ENCODE assay signal across 15 mouse cellular contexts in the genomic region with DNA sequence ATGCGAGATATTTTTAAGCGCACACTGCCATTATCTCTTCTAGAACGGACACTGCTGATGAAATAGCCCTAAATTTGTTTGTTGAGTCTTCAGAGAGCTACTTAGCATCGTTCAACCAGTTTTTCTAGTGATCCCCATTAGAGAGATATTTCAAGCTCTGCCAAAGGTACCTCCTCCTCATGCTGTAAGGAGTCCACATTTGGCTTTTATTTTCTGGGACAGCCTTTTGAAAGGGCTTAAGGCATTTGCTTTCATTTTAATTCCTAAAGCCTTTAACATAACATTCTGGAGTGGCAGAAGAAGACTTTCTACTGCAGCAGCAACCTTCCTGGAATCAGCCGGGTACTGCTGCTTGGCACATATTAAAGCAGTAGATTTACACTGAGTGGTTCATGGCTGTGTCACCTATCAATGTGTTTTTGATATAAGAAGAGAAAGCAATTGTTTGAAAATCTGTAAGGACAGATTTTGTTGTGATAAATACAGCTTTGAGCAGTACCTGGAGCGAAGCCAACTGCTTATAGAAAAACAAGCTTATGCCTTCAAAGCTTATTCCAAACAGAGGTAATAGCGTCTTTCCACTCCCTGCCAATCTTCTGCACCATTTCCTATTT.
DNase-seq lines count a peak whose midpoint lies in the region; ATAC-seq and TF ChIP-seq lines count a peak whose summit lies in the region.
"Had no signal": no experiment of that assay in that cellular context is flagged by ENCODE, and none has a peak within 500 bp of the region (broad histone marks: within the 10 kb centered on the region; RNA-seq: fewer than 3 reads in every experiment).

No protein-coding gene starts in this region.

- 0 out of 2 replicates have a peak, but pooled peaks cover 3% of the 10 kb centered on the region for H3K4me1 ChIP-seq in limb, embryonic 15.5 days
- no peaks in the 10 kb centered on the region for H3K4me1 ChIP-seq in limb, embryonic 10.5 days
- H3K4me1 ChIP-seq in embryonic facial prominence, embryonic 13.5 days, result peaks cover 11% of the 10 kb centered on the region; the same call in 1 of the 2 replicates
- 0 out of 2 replicates have a peak, but pooled peaks cover 8% of the 10 kb centered on the region for H3K4me1 ChIP-seq in forebrain, postnatal 0 days (ENCODE audit: insufficient read depth)
- peaks cover 21% of the 10 kb centered on the region; the same call in 1 of the 2 replicates for H3K4me1 ChIP-seq in midbrain, embryonic 12.5 days
- H3K4me1 ChIP-seq: megakaryocyte, embryonic 14.5 days had no signal

- H3K9me3 ChIP-seq in limb, embryonic 15.5 days, result no peaks in the 10 kb centered on the region
- no peaks in the 10 kb centered on the region for H3K9me3 ChIP-seq in limb, embryonic 10.5 days (replicated peaks)
- no peaks in the 10 kb centered on the region for H3K9me3 ChIP-seq in embryonic facial prominence, embryonic 13.5 days
- no peaks in the 10 kb centered on the region for H3K9me3 ChIP-seq in forebrain, postnatal 0 days (ENCODE audit: low read length)
- H3K9me3 ChIP-seq in midbrain, embryonic 12.5 days, result 0 out of 2 replicates have a peak, but pooled peaks cover 3% of the 10 kb centered on the region

- no peak overlapping the region for H3K9ac ChIP-seq in limb, embryonic 15.5 days
- no peak overlapping the region for H3K9ac ChIP-seq in embryonic facial prominence, embryonic 13.5 days
- no peak overlapping the region for H3K9ac ChIP-seq in forebrain, postnatal 0 days
- no peak overlapping the region for H3K9ac ChIP-seq in midbrain, embryonic 12.5 days (replicated peaks)

- ATAC-seq in limb, embryonic 15.5 days (ENCODE audit: insufficient number of reproducible peaks, low FRiP score, low TSS enrichment, low read depth), result no peak
- ATAC-seq in embryonic facial prominence, embryonic 13.5 days (ENCODE audit: insufficient number of reproducible peaks, insufficient read depth, low FRiP score, low TSS enrichment, low read depth), result no peak
- ATAC-seq in forebrain, postnatal 0 days, result no peak
- ATAC-seq in midbrain, embryonic 12.5 days (ENCODE audit: low FRiP score, low read depth), result no peak
- no peak for ATAC-seq in erythroblast, adult 5-6 weeks (replicated peaks; ENCODE audit: low FRiP score, poor library complexity, severe bottlenecking)
- ATAC-seq in cerebellum, adult (ENCODE audit: insufficient number of reproducible peaks, low FRiP score, low TSS enrichment), result no peak
- ATAC-seq: intestine, postnatal 0 days had no signal

- no peaks in the 10 kb centered on the region for H3K27me3 ChIP-seq in limb, embryonic 15.5 days
- no peaks in the 10 kb centered on the region for H3K27me3 ChIP-seq in limb, embryonic 10.5 days (ENCODE audit: low read depth, poor library complexity, severe bottlenecking)
- H3K27me3 ChIP-seq in embryonic facial prominence, embryonic 13.5 days, result no peaks in the 10 kb centered on the region
- no peaks in the 10 kb centered on the region for H3K27me3 ChIP-seq in forebrain, postnatal 0 days (ENCODE audit: insufficient read depth, low read length)
- no peaks in the 10 kb centered on the region for H3K27me3 ChIP-seq in midbrain, embryonic 12.5 days
- H3K27me3 ChIP-seq: megakaryocyte, embryonic 14.5 days had no signal

- TF ChIP-seq CTCF in forebrain, postnatal 0 days (IDR thresholded peaks at IDR 0.05; ENCODE audit: low read depth), result no peak

- WGBS in limb, embryonic 15.5 days, result 54% methylated on average over 7 of the region's 7 CpGs
- WGBS in limb, embryonic 10.5 days, result 85% methylated on average over 7 of the region's 7 CpGs
- 50% methylated on average over 7 of the region's 7 CpGs for WGBS in embryonic facial prominence, embryonic 13.5 days
- 35% methylated on average over 7 of the region's 7 CpGs for WGBS in forebrain, postnatal 0 days
- 62% methylated on average over 7 of the region's 7 CpGs for WGBS in midbrain, embryonic 12.5 days

- no peak overlapping the region for H3K4me3 ChIP-seq in limb, embryonic 15.5 days
- no peak overlapping the region for H3K4me3 ChIP-seq in limb, embryonic 10.5 days
- no peak overlapping the region for H3K4me3 ChIP-seq in embryonic facial prominence, embryonic 13.5 days
- no peak overlapping the region for H3K4me3 ChIP-seq in forebrain, postnatal 0 days (ENCODE audit: low read depth, low read length)
- no peak overlapping the region for H3K4me3 ChIP-seq in midbrain, embryonic 12.5 days
- H3K4me3 ChIP-seq: megakaryocyte, embryonic 14.5 days had no signal

- no peaks in the 10 kb centered on the region for H3K36me3 ChIP-seq in limb, embryonic 15.5 days
- no peaks in the 10 kb centered on the region for H3K36me3 ChIP-seq in limb, embryonic 10.5 days
- H3K36me3 ChIP-seq in embryonic facial prominence, embryonic 13.5 days, result no peaks in the 10 kb centered on the region
- no peaks in the 10 kb centered on the region for H3K36me3 ChIP-seq in forebrain, postnatal 0 days (ENCODE audit: insufficient read depth)
- no peaks in the 10 kb centered on the region for H3K36me3 ChIP-seq in midbrain, embryonic 12.5 days

- H3K27ac ChIP-seq in limb, embryonic 15.5 days, result peak overlapping the region; percentile 19; the same call in 1 of the 2 replicates
- no peak overlapping the region for H3K27ac ChIP-seq in limb, embryonic 10.5 days
- H3K27ac ChIP-seq in embryonic facial prominence, embryonic 13.5 days, result peak overlapping the region; percentile 24; the same call in 1 of the 2 replicates
- peak overlapping the region; percentile 60; the same call in 1 of the 2 replicates for H3K27ac ChIP-seq in forebrain, postnatal 0 days (ENCODE audit: low read depth, low read length)
- peak overlapping the region; percentile 50 for H3K27ac ChIP-seq in midbrain, embryonic 12.5 days (replicated peaks)

- H3K4me2 ChIP-seq in limb, embryonic 15.5 days, result no peak overlapping the region
- H3K4me2 ChIP-seq in embryonic facial prominence, embryonic 13.5 days, result no peak overlapping the region
- H3K4me2 ChIP-seq in forebrain, postnatal 0 days (ENCODE audit: low read depth), result no peak overlapping the region
- no peak overlapping the region for H3K4me2 ChIP-seq in midbrain, embryonic 12.5 days (replicated peaks)

- no peak for DNase-seq in limb, embryonic 10.5 days (ENCODE audit: low spot score)
- DNase-seq in forebrain, postnatal 0 days, result peak; percentile 59
- no peak for DNase-seq in kidney, adult 11 months
- DNase-seq: cerebellum, adult 8-10 months; heart, postnatal 14 days; kidney, postnatal 14 days; lung, adult 2 months; thymus, adult 18-20 months had no signal
